Mouse (Mus musculus) 416B (cell line): ENCODE data around the gene Ppp1r32.

ENCODE experiments used
- DNase-seq: peaks from one replicate; pipeline ENCODE4 v3.0.0; 2011; ENCODE audit warnings: low read depth

Gene Ppp1r32

DNA sequence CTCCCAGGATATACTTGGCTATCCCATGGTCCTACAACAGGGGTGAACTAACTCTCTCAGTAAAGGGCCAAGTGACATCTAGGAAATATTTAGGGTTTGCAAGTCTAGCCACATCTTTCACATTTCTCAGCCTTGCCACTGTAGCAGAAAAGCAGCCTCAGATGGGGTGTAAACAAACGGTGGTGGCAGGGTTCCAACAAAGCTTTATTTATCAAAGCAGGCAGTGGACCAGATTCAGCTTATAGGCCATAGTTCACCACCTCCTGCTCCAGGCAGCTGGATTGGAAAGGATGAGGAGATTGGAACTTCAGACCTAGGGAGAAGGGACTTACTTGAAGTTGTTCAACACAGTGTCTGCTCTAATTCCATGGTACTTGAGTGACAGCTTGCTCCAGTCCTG lies 58.0 kb downstream of the Ppp1r32 start:
- DNase-seq, result no peak
